Mouse (Mus musculus) embryonic facial prominence, embryonic 12.5 days (tissue): Measurements from ENCODE around the gene Acsm3. TPM values are rescaled to one million over a fixed set of nuclear protein-coding genes. Genes with fewer than 3 reads are reported as not detected.
A peak's percentile ranks its signal among the peaks of the same experiment; 100 is the strongest.
"Not testable (repeated sequence)": the region's sequence is repeated elsewhere in the genome, so short reads cannot be mapped to it uniquely, and the experiment has no call there.

Experiments
- ATAC-seq: fragments of 200-750 bp; cut with Nextera tagmentation; 2 replicates; pipeline ENCODE4 v1.8.0; 2017; ENCODE audit not compliant: insufficient number of reproducible peaks, insufficient read depth, low FRiP score, low TSS enrichment
- H3K27ac ChIP-seq: fragments of 300-500 bp; sonication (generic); 2 replicates; pipeline ENCODE4 v1.5.1; 2016; ENCODE audit warnings: mild to moderate bottlenecking
- H3K27me3 ChIP-seq: fragments of 300-500 bp; sonication (generic); 2 replicates; pipeline ENCODE4 v1.6.1; 2016; ENCODE audit warnings: mild to moderate bottlenecking, moderate library complexity
- H3K36me3 ChIP-seq: fragments of 300-500 bp; sonication (generic); 2 replicates; pipeline ENCODE4 v1.6.1; 2016; ENCODE audit warnings: mild to moderate bottlenecking
- H3K4me1 ChIP-seq: fragments of 300-500 bp; sonication (generic); 2 replicates; pipeline ENCODE4 v1.6.1; 2016
- H3K4me2 ChIP-seq: fragments of 300-500 bp; sonication (generic); replicated peaks from 2 replicates; pipeline ENCODE4 v1.6.1; 2016; ENCODE audit warnings: mild to moderate bottlenecking, moderate library complexity
- H3K4me3 ChIP-seq: fragments of 300-500 bp; sonication (generic); 2 replicates; pipeline ENCODE4 v1.5.1; 2016; ENCODE audit warnings: mild to moderate bottlenecking
- H3K9ac ChIP-seq: fragments of 300-500 bp; sonication (generic); 2 replicates; pipeline ENCODE4 v1.6.1; 2016; ENCODE audit warnings: mild to moderate bottlenecking, moderate library complexity
- H3K9me3 ChIP-seq: fragments of 300-500 bp; sonication (generic); 2 replicates; pipeline ENCODE4 v1.6.1; 2016; ENCODE audit warnings: mild to moderate bottlenecking, moderate library complexity
- WGBS: fragments of 180-500 bp; shearing (Covaris S2); methylation state at CpG from one replicate; pipeline ENCODE4 v1.1.7; 2016; 5-methylcytosine and 5-hydroxymethylcytosine counted together
- polyA plus RNA-seq: library from polyadenylated mRNA; unstranded; fragments of >200 nt; fragmentation: Nextera tagmentation; extraction: Ambion mirVana; gene quantifications from 2 replicates; pipeline ENCODE4 v1.2.1, GENCODE M21; 2016

Acsm3 gene
- 0.05 and 0.25 TPM in 2 replicates for polyA plus RNA-seq

GRCm38 (mm10) chr7:119760527-119760951, at the start of gene Acsm3:
Gene Acsm3 (plus strand): TSS chr7:119760923.
- no peak within 1 kb of the TSS for H3K4me2 ChIP-seq
- H3K27me3 ChIP-seq, result no peaks in the 10 kb centered on the region
- H3K36me3 ChIP-seq, result no peaks in the 10 kb centered on the region
- H3K9me3 ChIP-seq, result no peaks in the 10 kb centered on the region
- no peak within 1 kb of the TSS for H3K27ac ChIP-seq
- H3K4me1 ChIP-seq, result no peaks in the 10 kb centered on the region
- ATAC-seq, result no peak
- H3K9ac ChIP-seq, result no peak within 1 kb of the TSS
- WGBS, result 69% methylated on average over 11 of the region's 11 CpGs
- H3K4me3 ChIP-seq, result no peak within 1 kb of the TSS

- 91% methylated on average over 7 of the region's 7 CpGs for WGBS
- no peak for ATAC-seq
- Histone ChIP-seq H3K9me3 (no peaks in the 10 kb centered on the region), H3K27ac (no peak overlapping the region), H3K27me3 (no peaks in the 10 kb centered on the region), H3K9ac (no peak overlapping the region), H3K4me2 (no peak overlapping the region), H3K4me3 (no peak overlapping the region), H3K36me3 (peaks cover 39% of the 10 kb centered on the region), H3K4me1 (no peaks in the 10 kb centered on the region)
These were observed 46.6 kb upstream of the Acsm3 start for GRCm38 (mm10) chr7:119714111-119714510.

- H3K4me2 ChIP-seq, result peak within 1 kb of the TSS; percentile 82
- H3K27me3 ChIP-seq, result no peaks in the 10 kb centered on the region
- H3K4me1 ChIP-seq, result peaks cover 6% of the 10 kb centered on the region
- H3K27ac ChIP-seq, result peak within 1 kb of the TSS; percentile 67
- H3K4me3 ChIP-seq, result peak within 1 kb of the TSS; percentile 99
- H3K36me3 ChIP-seq, result peaks cover 35% of the 10 kb centered on the region
- no peaks in the 10 kb centered on the region for H3K9me3 ChIP-seq
- H3K9ac ChIP-seq, result peak within 1 kb of the TSS; percentile 79
- peak; percentile 81 for ATAC-seq
- WGBS, result under 1% methylated on average over 60 of the region's 60 CpGs
These were observed 40.3 kb upstream of the Acsm3 start, which contains the start of gene Thumpd1 for GRCm38 (mm10) chr7:119720253-119720946. Gene Thumpd1 (minus strand): TSS chr7:119720798.

- peak; percentile 30; the same call in 1 of the 2 replicates for ATAC-seq
- Histone ChIP-seq H3K36me3 (peaks cover 30% of the 10 kb centered on the region), H3K4me1 (peaks cover 6% of the 10 kb centered on the region), H3K9ac (peak overlapping the region; percentile 79), H3K4me3 (peak overlapping the region; percentile 99), H3K4me2 (peak overlapping the region; percentile 82), H3K27me3 (no peaks in the 10 kb centered on the region), H3K27ac (peak overlapping the region; percentile 31; the same call in 1 of the 2 replicates), H3K9me3 (no peaks in the 10 kb centered on the region)
- 13% methylated on average over 8 of the region's 8 CpGs for WGBS
These were observed 39.8 kb upstream of the Acsm3 start for GRCm38 (mm10) chr7:119720947-119721310.

- 95% methylated on average over 2 of the region's 2 CpGs for WGBS
- no peak for ATAC-seq
- H3K36me3 ChIP-seq, result no peaks in the 10 kb centered on the region
- no peak overlapping the region for H3K9ac ChIP-seq
- no peak overlapping the region for H3K27ac ChIP-seq
- H3K4me3 ChIP-seq, result no peak overlapping the region
- no peaks in the 10 kb centered on the region for H3K27me3 ChIP-seq
- H3K4me2 ChIP-seq, result no peak overlapping the region
- no peaks in the 10 kb centered on the region for H3K4me1 ChIP-seq
- no peaks in the 10 kb centered on the region for H3K9me3 ChIP-seq
These were observed 33.1 kb upstream of the Acsm3 start for GRCm38 (mm10) chr7:119727621-119728020.

GRCm38 (mm10) chr7:119731262-119731661, 29.5 kb upstream of the Acsm3 start:
- not testable (repeated sequence) for H3K27ac ChIP-seq, H3K27me3 ChIP-seq, H3K9me3 ChIP-seq, H3K4me1 ChIP-seq, ATAC-seq, H3K4me2 ChIP-seq, H3K4me3 ChIP-seq, H3K36me3 ChIP-seq, H3K9ac ChIP-seq
- WGBS, result 85% methylated on average over 4 of the region's 4 CpGs

- Histone ChIP-seq H3K27ac (no peak overlapping the region), H3K27me3 (0 out of 2 replicates have a peak, but pooled peaks cover 1% of the 10 kb centered on the region), H3K4me3 (no peak overlapping the region), H3K36me3 (no peaks in the 10 kb centered on the region), H3K4me1 (no peaks in the 10 kb centered on the region), H3K9me3 (no peaks in the 10 kb centered on the region), H3K9ac (no peak overlapping the region), H3K4me2 (no peak overlapping the region)
- no peak for ATAC-seq
- 83% methylated on average over 2 of the region's 2 CpGs for WGBS
These were observed 21.8 kb upstream of the Acsm3 start for GRCm38 (mm10) chr7:119738877-119739276.

GRCm38 (mm10) chr7:119739798-119740468, 20.8 kb upstream of the Acsm3 start:
- not testable (repeated sequence) for H3K36me3 ChIP-seq, H3K27ac ChIP-seq, ATAC-seq, H3K27me3 ChIP-seq, H3K9me3 ChIP-seq, H3K4me1 ChIP-seq
- Histone ChIP-seq H3K4me3 (peak overlapping the region; percentile 36), H3K4me2 (peak overlapping the region; percentile 46), H3K9ac (peak overlapping the region; percentile 38)
- WGBS, result 5% methylated on average over 15 of the region's 44 CpGs

GRCm38 (mm10) chr7:119744321-119744720, 16.4 kb upstream of the Acsm3 start:
- Histone ChIP-seq H3K36me3 (no peaks in the 10 kb centered on the region), H3K9ac (no peak overlapping the region), H3K4me1 (no peaks in the 10 kb centered on the region), H3K9me3 (no peaks in the 10 kb centered on the region), H3K27ac (no peak overlapping the region), H3K4me2 (peak overlapping the region; percentile 31), H3K4me3 (0 out of 2 replicates have a peak overlapping the region, but pooled peaks have one; percentile 7), H3K27me3 (0 out of 2 replicates have a peak, but pooled peaks cover 2% of the 10 kb centered on the region)
- WGBS, result 7% methylated on average over 34 of the region's 34 CpGs
- ATAC-seq, result no peak

- Histone ChIP-seq H3K27ac (no peak overlapping the region), H3K9me3 (no peaks in the 10 kb centered on the region), H3K4me3 (no peak overlapping the region), H3K4me2 (no peak overlapping the region), H3K4me1 (no peaks in the 10 kb centered on the region), H3K27me3 (0 out of 2 replicates have a peak, but pooled peaks cover 2% of the 10 kb centered on the region), H3K36me3 (no peaks in the 10 kb centered on the region), H3K9ac (no peak overlapping the region)
- no peak for ATAC-seq
- WGBS, result 84% methylated on average over 1 of the region's 1 CpGs
These were observed 14.9 kb upstream of the Acsm3 start for GRCm38 (mm10) chr7:119745869-119746268.

- H3K4me2 ChIP-seq, result no peak overlapping the region
- H3K4me1 ChIP-seq, result no peaks in the 10 kb centered on the region
- no peak for ATAC-seq
- H3K9ac ChIP-seq, result no peak overlapping the region
- H3K27me3 ChIP-seq, result 0 out of 2 replicates have a peak, but pooled peaks cover 2% of the 10 kb centered on the region
- H3K9me3 ChIP-seq, result no peaks in the 10 kb centered on the region
- H3K4me3 ChIP-seq, result no peak overlapping the region
- WGBS, result 75% methylated on average over 1 of the region's 2 CpGs
- H3K27ac ChIP-seq, result no peak overlapping the region
- no peaks in the 10 kb centered on the region for H3K36me3 ChIP-seq
These were observed 12.0 kb upstream of the Acsm3 start for GRCm38 (mm10) chr7:119748761-119749160.

GRCm38 (mm10) chr7:119749942-119750341, 10.8 kb upstream of the Acsm3 start:
- H3K4me2 ChIP-seq, result no peak overlapping the region
- no peaks in the 10 kb centered on the region for H3K27me3 ChIP-seq
- ATAC-seq, result no peak
- no peak overlapping the region for H3K9ac ChIP-seq
- no peaks in the 10 kb centered on the region for H3K36me3 ChIP-seq
- H3K27ac ChIP-seq, result no peak overlapping the region
- H3K4me1 ChIP-seq, result no peaks in the 10 kb centered on the region
- H3K4me3 ChIP-seq, result no peak overlapping the region
- 58% methylated on average over 2 of the region's 2 CpGs for WGBS
- H3K9me3 ChIP-seq, result no peaks in the 10 kb centered on the region
